13 mouse cellular contexts compared by ENCODE assay signal in genomic region chr6:39379224-39379623, GRCm38 (mm10). TPM values are rescaled to one million over a fixed set of nuclear protein-coding genes. Genes with fewer than 3 reads are reported as not detected.
DNase-seq lines count a peak whose midpoint lies in the region; ATAC-seq and TF ChIP-seq lines count a peak whose summit lies in the region.
"Had no signal": no experiment of that assay in that cellular context is flagged by ENCODE, and none has a peak within 500 bp of the region (broad histone marks: within the 10 kb centered on the region; RNA-seq: fewer than 3 reads in every experiment).

No protein-coding gene starts in this region.

- WGBS in thymus, adult 2 months, result 4% methylated on average over 4 of the region's 4 CpGs
- 84% methylated on average over 4 of the region's 4 CpGs for WGBS in kidney, adult 2 months
- WGBS in heart, embryonic 12.5 days, result 52% methylated on average over 4 of the region's 4 CpGs

- peak overlapping the region; percentile 99 for H3K27ac ChIP-seq in thymus, adult 2 months (ENCODE audit: control insufficient read depth, insufficient read depth, low read length)
- no peak overlapping the region for H3K27ac ChIP-seq in kidney, adult 2 months (ENCODE audit: insufficient read depth, low read depth, low read length)
- no peak overlapping the region for H3K27ac ChIP-seq in heart, embryonic 12.5 days (ENCODE audit: poor library complexity, severe bottlenecking)
- H3K27ac ChIP-seq: embryonic facial prominence, embryonic 13.5 days; heart, embryonic 13.5 days; intestine, embryonic 15.5 days; liver, embryonic 13.5 days had no signal

- no peaks in the 10 kb centered on the region for H3K9me3 ChIP-seq in heart, embryonic 12.5 days (replicated peaks)
- H3K9me3 ChIP-seq: embryonic facial prominence, embryonic 13.5 days; heart, embryonic 13.5 days; intestine, embryonic 15.5 days; liver, embryonic 13.5 days had no signal

- no peak overlapping the region for H3K4me2 ChIP-seq in heart, embryonic 12.5 days
- H3K4me2 ChIP-seq: embryonic facial prominence, embryonic 13.5 days; heart, embryonic 13.5 days; intestine, embryonic 15.5 days; liver, embryonic 13.5 days had no signal

- H3K9ac ChIP-seq in heart, embryonic 12.5 days, result no peak overlapping the region
- H3K9ac ChIP-seq: embryonic facial prominence, embryonic 13.5 days; heart, embryonic 13.5 days; intestine, embryonic 15.5 days; liver, embryonic 13.5 days had no signal

- no peaks in the 10 kb centered on the region for H3K27me3 ChIP-seq in thymus, adult 2 months (ENCODE audit: control insufficient read depth, insufficient read depth, low read length)
- H3K27me3 ChIP-seq in kidney, adult 2 months (replicated peaks; ENCODE audit: control insufficient read depth, insufficient read depth, low read length), result no peaks in the 10 kb centered on the region
- H3K27me3 ChIP-seq in heart, embryonic 12.5 days (replicated peaks), result peaks cover 6% of the 10 kb centered on the region; the same call in 1 of the 2 replicates
- H3K27me3 ChIP-seq: intestine, embryonic 15.5 days had no signal

- H3K36me3 ChIP-seq in thymus, adult 2 months (ENCODE audit: control insufficient read depth, insufficient read depth, low read length), result no peaks in the 10 kb centered on the region
- no peaks in the 10 kb centered on the region for H3K36me3 ChIP-seq in kidney, adult 2 months (ENCODE audit: control insufficient read depth, insufficient read depth, low read length)
- H3K36me3 ChIP-seq in heart, embryonic 12.5 days, result peaks cover 7% of the 10 kb centered on the region
- H3K36me3 ChIP-seq: intestine, embryonic 15.5 days; liver, embryonic 13.5 days had no signal

- peaks cover 30% of the 10 kb centered on the region for H3K4me1 ChIP-seq in thymus, adult 2 months (replicated peaks; ENCODE audit: control insufficient read depth, insufficient read depth, low read length)
- H3K4me1 ChIP-seq in kidney, adult 2 months (ENCODE audit: control insufficient read depth, insufficient read depth, low read length), result peaks cover 9% of the 10 kb centered on the region; the same call in 1 of the 2 replicates
- peaks cover 14% of the 10 kb centered on the region for H3K4me1 ChIP-seq in heart, embryonic 12.5 days (replicated peaks)

- H3K4me3 ChIP-seq in thymus, adult 2 months (ENCODE audit: control insufficient read depth, insufficient read depth, low read length), result no peak overlapping the region
- no peak overlapping the region for H3K4me3 ChIP-seq in kidney, adult 2 months (ENCODE audit: insufficient read depth, low read depth, low read length)
- H3K4me3 ChIP-seq in heart, embryonic 12.5 days, result no peak overlapping the region
- H3K4me3 ChIP-seq: embryonic facial prominence, embryonic 13.5 days; heart, embryonic 13.5 days; intestine, embryonic 15.5 days; liver, embryonic 13.5 days had no signal

- no peak for TF ChIP-seq POLR2A in thymus, adult 2 months (IDR thresholded peaks at IDR 0.05; ENCODE audit: control insufficient read depth, extremely low read depth, insufficient read depth, low read length, poor library complexity)
- TF ChIP-seq POLR2A in kidney, adult 2 months (IDR thresholded peaks at IDR 0.05; ENCODE audit: low read depth, low read length), result no peak

- peak; percentile 9 for DNase-seq in gastrocnemius, postnatal 25 days
- no peak for DNase-seq in gastrocnemius, adult 8-10 months (ENCODE audit: low spot score in 2 of 2)
- peak; percentile 89 for DNase-seq in T-cell, adult 2 months (ENCODE audit: low spot score)
- peak; percentile 15 to 36 for DNase-seq in lung, postnatal 4 days
- DNase-seq in thymus, adult 2 months, result peak; percentile 72
- no peak for DNase-seq in kidney, adult 2 months
- DNase-seq in cerebellum, postnatal 25 days, result no peak
- DNase-seq: cerebellum, adult 11 months; liver, embryonic 13.5 days had no signal

- no peak for TF ChIP-seq CTCF in thymus, adult 2 months (IDR thresholded peaks at IDR 0.05; ENCODE audit: borderline replicate concordance, control insufficient read depth, extremely low read depth, insufficient read depth, low read length, poor library complexity)
- TF ChIP-seq CTCF in kidney, adult 2 months (conservative IDR thresholded peaks at IDR 0.05; ENCODE audit: insufficient read depth, insufficient read length, low read depth, low read length), result no peak

- ATAC-seq in heart, embryonic 12.5 days (ENCODE audit: insufficient number of reproducible peaks, low FRiP score), result no peak
- ATAC-seq: intestine, embryonic 15.5 days had no signal

RNA-seq across cellular contexts. Expression of gene Slc37a3, which starts 1.7 kb away (rescaled TPM):
- 10 to 100 TPM; 12.1 to 13.7 TPM for total RNA-seq in gastrocnemius, postnatal 25 days (2021)
- 10 to 100 TPM; 12.1 to 18.0 (median 12.7) TPM for total RNA-seq in gastrocnemius, adult 8-10 months (2022)
- polyA plus RNA-seq in thymus, adult 2 months (2012; rRNA removed), result 28.6 and 30.8 TPM in 2 replicates
- 25.9 and 28.7 TPM in 2 replicates for polyA plus RNA-seq in kidney, adult 2 months (2012; rRNA removed)
- 34.8 and 43.1 TPM in 2 replicates for polyA plus RNA-seq in heart, embryonic 12.5 days (2016; fragmentation: Nextera tagmentation; extraction: Ambion mirVana)

RNA-seq across cellular contexts. Expression of gene Rab19, which starts 1.8 kb away (rescaled TPM):
- total RNA-seq in gastrocnemius, postnatal 25 days (2021), result under 1 TPM in 1 of 2 experiments, not detected in 1; 0.21 TPM
- under 1 TPM in 1 of 4 experiments, not detected in 3; 0.18 TPM for total RNA-seq in gastrocnemius, adult 8-10 months (2022)
- 9.8 and 13.2 TPM in 2 replicates for polyA plus RNA-seq in thymus, adult 2 months (2012; rRNA removed)
- 2.1 and 2.7 TPM in 2 replicates for polyA plus RNA-seq in kidney, adult 2 months (2012; rRNA removed)
- polyA plus RNA-seq in heart, embryonic 12.5 days (2016; fragmentation: Nextera tagmentation; extraction: Ambion mirVana), result 0.42 and 0.67 TPM in 2 replicates

RNA-seq across cellular contexts. Expression of gene Mkrn1, which starts 41.0 kb away (rescaled TPM):
- total RNA-seq in gastrocnemius, postnatal 25 days (2021), result 10 to 100 TPM; 19.6 to 22.4 TPM
- total RNA-seq in gastrocnemius, adult 8-10 months (2022), result 10 to 100 TPM; 14.0 to 18.6 (median 15.6) TPM
- 44.3 and 45.8 TPM in 2 replicates for polyA plus RNA-seq in thymus, adult 2 months (2012; rRNA removed)
- polyA plus RNA-seq in kidney, adult 2 months (2012; rRNA removed), result 31.0 and 34.5 TPM in 2 replicates
- 52.7 and 55.1 TPM in 2 replicates for polyA plus RNA-seq in heart, embryonic 12.5 days (2016; fragmentation: Nextera tagmentation; extraction: Ambion mirVana)

Comparison
In these comparisons a context has a peak if more than half of its experiments do, and no peak if none do; other contexts are left out.
1. DNase-seq: peak in gastrocnemius, postnatal 25 days (single experiment), T-cell, adult 2 months (single experiment), lung, postnatal 4 days (2 of 2) and thymus, adult 2 months (single experiment); none in gastrocnemius, adult 8-10 months (0 of 2), kidney, adult 2 months (single experiment) and cerebellum, postnatal 25 days (0 of 2).